Mouse (Mus musculus): ENCODE results near the gene Ms4a8a.
"Not testable (repeated sequence)": the region's sequence is repeated elsewhere in the genome, so short reads cannot be mapped to it uniquely, and the experiment has no call there.

Ms4a8a gene

GRCm38 (mm10) chr19:11080934-11081333, at the start of gene Ms4a8a:
Ms4a8a (minus strand) TSS chr19:11081102.
- in situ Hi-C loops (cut with MboI; ENCODE audit: low sequenced_read_pairs): no loop called here

- in situ Hi-C loops (cut with MboI; ENCODE audit: low sequenced_read_pairs): no loop called here
Measured at GRCm38 (mm10) chr19:11129702-11130101, 48.8 kb upstream of the Ms4a8a start.

GRCm38 (mm10) chr19:11121016-11121420, 40.1 kb upstream of the Ms4a8a start:
- in situ Hi-C loops (cut with MboI; ENCODE audit: low sequenced_read_pairs): not testable (repeated sequence)

GRCm38 (mm10) chr19:11119338-11119737, 38.4 kb upstream of the Ms4a8a start:
- in situ Hi-C loops (cut with MboI; ENCODE audit: low sequenced_read_pairs): no loop called here

- in situ Hi-C loops (cut with MboI; ENCODE audit: low sequenced_read_pairs): no loop called here
Measured at GRCm38 (mm10) chr19:11107746-11108145, 26.8 kb upstream of the Ms4a8a start.

GRCm38 (mm10) chr19:11101880-11102279, 21.0 kb upstream of the Ms4a8a start:
- in situ Hi-C loops (cut with MboI; ENCODE audit: low sequenced_read_pairs): no loop called here

- in situ Hi-C loops (cut with MboI; ENCODE audit: low sequenced_read_pairs): no loop called here
Measured at GRCm38 (mm10) chr19:11098401-11098800, 17.5 kb upstream of the Ms4a8a start.

GRCm38 (mm10) chr19:11092131-11092530, 11.2 kb upstream of the Ms4a8a start:
- in situ Hi-C loops (cut with MboI; ENCODE audit: low sequenced_read_pairs): not testable (repeated sequence)

- in situ Hi-C loops (cut with MboI; ENCODE audit: low sequenced_read_pairs): no loop called here
Measured at GRCm38 (mm10) chr19:11070364-11070763, 10.5 kb downstream of the Ms4a8a start.

GRCm38 (mm10) chr19:11065202-11065875, 15.6 kb downstream of the Ms4a8a start:
- in situ Hi-C loops (cut with MboI; ENCODE audit: low sequenced_read_pairs): no loop called here

- in situ Hi-C loops (cut with MboI; ENCODE audit: low sequenced_read_pairs): no loop called here
Measured at GRCm38 (mm10) chr19:11060900-11061299, 20.0 kb downstream of the Ms4a8a start.

GRCm38 (mm10) chr19:11059967-11060366, 20.9 kb downstream of the Ms4a8a start:
- in situ Hi-C loops (cut with MboI; ENCODE audit: low sequenced_read_pairs): no loop called here

- in situ Hi-C loops (cut with MboI; ENCODE audit: low sequenced_read_pairs): not testable (repeated sequence)
Measured at GRCm38 (mm10) chr19:11055700-11056099, 25.2 kb downstream of the Ms4a8a start.

GRCm38 (mm10) chr19:11053277-11053676, 27.6 kb downstream of the Ms4a8a start:
- in situ Hi-C loops (cut with MboI; ENCODE audit: low sequenced_read_pairs): no loop called here

- in situ Hi-C loops (cut with MboI; ENCODE audit: low sequenced_read_pairs): no loop called here
Measured at GRCm38 (mm10) chr19:11052877-11053276, 28.0 kb downstream of the Ms4a8a start.

- in situ Hi-C loops (cut with MboI; ENCODE audit: low sequenced_read_pairs): no loop called here
Measured at GRCm38 (mm10) chr19:11050286-11050685, 30.6 kb downstream of the Ms4a8a start.

- in situ Hi-C loops (cut with MboI; ENCODE audit: low sequenced_read_pairs): no loop called here
Measured at GRCm38 (mm10) chr19:11049426-11049825, 31.5 kb downstream of the Ms4a8a start.

GRCm38 (mm10) chr19:11048503-11048902, 32.4 kb downstream of the Ms4a8a start:
- in situ Hi-C loops (cut with MboI; ENCODE audit: low sequenced_read_pairs): no loop called here

- in situ Hi-C loops (cut with MboI; ENCODE audit: low sequenced_read_pairs): no loop called here
Measured at GRCm38 (mm10) chr19:11048009-11048408, 32.9 kb downstream of the Ms4a8a start.

GRCm38 (mm10) chr19:11044996-11045711, 35.7 kb downstream of the Ms4a8a start:
- in situ Hi-C loops (cut with MboI; ENCODE audit: low sequenced_read_pairs): no loop called here

GRCm38 (mm10) chr19:11044671-11044995, 36.3 kb downstream of the Ms4a8a start:
- in situ Hi-C loops (cut with MboI; ENCODE audit: low sequenced_read_pairs): no loop called here

GRCm38 (mm10) chr19:11037570-11037969, 43.3 kb downstream of the Ms4a8a start:
- in situ Hi-C loops (cut with MboI; ENCODE audit: low sequenced_read_pairs): no loop called here
